Mouse (Mus musculus) lung, postnatal 0 days (tissue): Measurements from ENCODE around the gene Abcc2.

Experiments
- CTCF ChIP-seq: IDR thresholded peaks from 2 replicates; pipeline ENCODE4 v1.5.1; 2016; ENCODE audit warnings: antibody characterized with exemption, mild to moderate bottlenecking
- EP300 ChIP-seq: IDR thresholded peaks from 2 replicates; pipeline ENCODE4 v1.6.1; 2016; ENCODE audit warnings: antibody characterized with exemption, mild to moderate bottlenecking, control low read depth

- TF ChIP-seq CTCF: no peak
- TF ChIP-seq EP300: no peak
These were observed 5.4 kb upstream of the Abcc2 start for GRCm38 (mm10) chr19:43776561-43776960.
